Mouse (Mus musculus): ENCODE results near the gene Slc39a3.
"Not testable (repeated sequence)": the region's sequence is repeated elsewhere in the genome, so short reads cannot be mapped to it uniquely, and the experiment has no call there.

The Slc39a3 gene

DNA sequence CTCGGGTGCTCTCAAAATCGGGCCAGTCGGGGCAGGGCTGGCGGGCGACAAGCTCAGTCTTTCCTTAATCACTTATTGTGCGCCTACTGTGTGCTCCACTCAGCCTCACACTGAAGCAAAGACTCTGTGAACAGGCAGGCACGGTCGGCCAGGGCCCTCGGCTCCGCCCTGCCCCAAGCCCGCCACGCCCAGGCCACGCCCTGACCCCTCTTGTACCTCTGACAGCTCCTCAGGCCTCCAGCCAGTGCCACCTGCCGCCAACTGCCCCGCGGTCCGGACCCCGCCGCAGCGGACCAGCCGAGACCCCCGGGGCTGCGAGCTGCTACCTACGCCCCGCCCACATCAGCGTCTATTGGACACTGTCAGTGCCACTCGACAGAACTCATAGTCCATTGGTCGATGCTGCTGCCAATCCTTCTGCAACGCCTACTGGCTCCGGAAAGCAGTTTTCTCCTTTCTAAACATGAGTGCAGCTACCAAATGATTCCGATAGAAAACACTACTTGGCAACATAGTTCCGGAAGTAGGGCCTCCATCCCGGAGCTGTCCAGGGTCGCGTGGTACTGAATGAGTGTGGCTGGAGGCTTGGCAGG, at the start of gene Slc39a3:
Slc39a3 (minus strand) TSS at position 439 of the 593 bp plus-strand sequence.
- DNase-seq (ENCODE audit: low spot score in 2 of 2): peak; percentile 94 to 100

DNA sequence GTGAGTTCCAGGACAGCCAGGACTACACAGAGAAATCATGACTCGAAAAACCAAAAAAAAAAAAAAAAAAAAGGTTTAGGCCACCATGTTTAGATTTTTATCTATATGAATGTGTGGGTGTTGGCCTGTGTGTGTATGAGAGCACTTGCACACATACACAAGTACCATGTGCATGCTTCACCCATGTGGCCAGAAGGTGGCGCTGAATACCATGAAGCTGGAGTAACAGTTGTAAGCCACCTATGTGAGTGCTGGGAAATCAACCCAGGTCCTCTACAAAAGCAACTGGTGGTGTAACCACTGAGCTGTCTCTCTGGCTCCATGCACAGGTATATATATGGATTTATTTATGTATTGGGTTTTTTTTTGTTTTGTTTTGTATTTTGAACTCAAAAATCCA, 49.8 kb upstream of the Slc39a3 start:
- no peak for DNase-seq (ENCODE audit: low spot score in 2 of 2)

DNA sequence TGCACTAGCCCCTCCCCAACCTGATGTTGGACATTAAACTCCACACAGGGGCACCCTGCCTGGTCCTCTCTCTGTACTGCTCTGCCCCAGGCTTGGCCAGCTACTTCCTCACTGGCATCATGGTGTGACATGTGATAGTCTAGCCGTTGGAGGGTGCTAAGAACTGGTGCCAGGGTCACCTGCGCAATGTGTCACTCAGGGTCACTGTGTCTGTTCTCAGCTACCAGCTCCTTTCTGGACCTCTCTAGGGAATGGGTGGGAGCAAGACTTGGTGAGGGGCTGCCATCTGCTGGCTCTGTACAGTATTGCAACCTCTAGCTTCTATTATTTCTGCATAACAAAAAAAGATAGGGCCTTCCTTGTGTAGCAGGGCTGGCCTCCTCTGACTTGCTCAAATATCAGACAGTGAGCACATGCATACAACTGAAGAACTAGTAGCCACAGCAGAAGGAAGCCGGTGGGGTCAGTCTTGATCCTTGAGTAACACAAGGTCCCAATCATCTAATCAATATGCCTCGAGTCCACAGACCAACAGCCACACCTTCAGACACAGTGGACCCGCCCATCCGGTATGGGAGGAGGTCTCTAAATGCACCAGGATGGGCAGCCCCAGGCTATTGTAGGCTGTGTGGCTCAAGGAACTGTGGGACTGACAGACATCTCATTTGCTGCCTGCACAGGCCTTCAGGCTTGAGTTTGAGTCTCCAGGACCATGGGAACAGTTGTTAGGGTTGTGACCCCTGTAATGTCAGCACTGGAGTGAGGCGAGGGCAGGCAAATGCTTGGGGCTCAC, 45.1 kb upstream of the Slc39a3 start:
- DNase-seq (ENCODE audit: low spot score in 2 of 2): peak; percentile 46 to 63

DNA sequence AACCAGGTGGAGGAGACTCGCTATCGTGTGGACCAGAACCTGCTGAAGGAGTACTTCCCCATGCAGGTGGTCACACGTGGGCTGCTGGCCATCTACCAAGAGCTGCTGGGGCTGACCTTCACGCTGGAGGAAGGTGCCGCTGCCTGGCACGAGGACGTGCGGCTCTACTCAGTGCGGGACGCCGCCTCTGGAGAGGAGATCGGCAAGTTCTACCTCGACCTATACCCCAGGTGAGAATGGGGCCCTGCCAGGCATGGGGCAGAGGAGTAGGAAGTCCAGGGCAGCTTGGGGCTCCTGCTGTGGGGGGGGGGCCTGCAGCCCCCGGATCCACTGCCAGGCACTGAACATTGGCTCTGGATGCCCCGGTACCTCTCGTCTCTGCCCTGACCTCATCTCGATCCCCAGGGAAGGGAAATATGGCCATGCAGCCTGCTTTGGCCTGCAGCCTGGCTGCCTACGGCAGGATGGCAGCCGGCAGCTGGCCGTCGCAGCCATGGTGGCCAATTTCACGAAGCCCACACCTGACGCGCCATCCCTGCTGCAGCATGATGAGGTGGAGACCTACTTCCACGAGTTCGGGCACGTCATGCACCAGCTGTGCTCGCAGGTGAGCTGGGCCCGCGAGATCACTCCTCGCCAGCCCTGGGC, 42.9 kb upstream of the Slc39a3 start:
- DNase-seq (ENCODE audit: low spot score in 2 of 2): no peak

DNA sequence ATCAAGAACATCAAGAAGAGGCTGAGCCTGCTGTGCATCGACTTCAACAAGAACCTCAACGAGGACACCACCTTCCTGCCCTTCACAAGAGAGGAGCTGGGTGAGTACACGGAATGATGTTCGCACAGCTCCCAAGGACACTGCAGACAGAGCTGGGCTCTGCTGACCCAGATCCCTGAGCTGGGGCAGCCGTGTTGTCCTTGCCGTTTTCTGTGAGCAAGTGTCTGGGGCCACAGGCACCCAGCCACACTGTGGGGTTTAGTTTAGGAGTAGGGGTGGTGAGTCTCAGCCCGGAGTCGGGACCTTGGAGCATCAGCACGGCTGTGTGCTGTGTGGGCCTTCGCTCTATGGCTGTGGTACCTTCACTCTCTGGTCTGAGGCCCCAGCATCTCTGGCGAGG, 40.7 kb upstream of the Slc39a3 start:
- DNase-seq (ENCODE audit: low spot score in 2 of 2): no peak

DNA sequence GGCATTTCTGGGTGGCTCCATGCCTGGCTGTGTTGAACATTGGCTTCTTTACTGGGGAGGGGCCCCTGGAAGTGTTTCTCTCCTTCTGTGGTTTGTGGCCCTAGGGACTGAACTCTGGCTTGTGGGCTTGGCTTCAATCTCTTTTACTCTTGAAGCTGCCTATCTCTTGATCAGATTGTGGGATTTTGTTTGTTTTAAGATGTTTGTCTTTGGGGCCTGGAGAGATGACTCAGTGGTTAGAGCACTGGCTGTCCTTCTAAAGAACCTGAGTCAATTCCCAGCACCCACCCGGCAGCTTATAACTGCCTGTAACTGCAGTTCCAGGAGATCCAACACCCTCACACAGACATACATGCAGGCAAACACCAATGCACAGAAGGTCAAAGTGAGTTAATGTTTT, 39.1 kb upstream of the Slc39a3 start:
- peak in 1 of 2 experiments; percentile 30 for DNase-seq (ENCODE audit: low spot score in 2 of 2)

DNA sequence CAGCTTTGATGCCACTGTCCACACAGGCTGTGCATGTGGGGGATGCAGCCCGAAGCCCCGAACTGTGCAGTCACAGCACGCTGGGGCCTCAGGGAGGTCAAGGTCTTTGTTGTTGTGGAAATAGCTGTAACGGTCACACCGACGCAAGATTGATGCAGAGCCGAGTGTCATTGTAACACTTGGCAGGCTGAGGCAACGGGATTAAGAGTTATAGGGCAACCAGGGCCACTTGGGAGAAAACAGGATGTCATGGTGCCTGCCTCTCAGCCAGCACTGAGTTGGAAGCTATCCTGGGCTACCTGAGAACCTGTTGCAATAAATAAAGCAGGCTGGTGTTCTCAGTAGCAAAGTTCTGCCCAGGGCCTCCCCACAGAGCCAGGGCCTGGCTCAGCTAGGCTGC, 38.5 kb upstream of the Slc39a3 start:
- no peak for DNase-seq (ENCODE audit: low spot score in 2 of 2)

DNA sequence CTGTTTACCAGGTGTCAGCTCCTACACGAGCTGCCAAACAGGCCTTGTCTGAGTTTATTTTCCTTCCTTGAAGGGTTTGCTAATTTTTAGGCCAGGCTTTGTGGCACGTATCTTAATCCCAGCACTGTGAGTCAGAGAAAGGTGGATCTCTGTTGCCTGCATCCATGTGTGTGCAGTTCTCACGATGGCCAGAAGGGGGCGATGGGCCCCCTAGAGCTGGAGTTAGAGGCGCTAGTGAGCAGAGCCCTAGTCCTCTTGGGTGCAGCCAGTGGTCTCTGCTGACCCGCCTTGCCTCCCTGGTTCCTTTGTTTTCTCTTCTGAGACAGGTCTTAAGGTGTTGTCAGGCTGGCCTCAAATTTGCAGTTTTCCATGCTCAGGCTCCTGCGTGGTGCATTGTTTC, 36.2 kb upstream of the Slc39a3 start:
- DNase-seq (ENCODE audit: low spot score in 2 of 2): no peak

DNA sequence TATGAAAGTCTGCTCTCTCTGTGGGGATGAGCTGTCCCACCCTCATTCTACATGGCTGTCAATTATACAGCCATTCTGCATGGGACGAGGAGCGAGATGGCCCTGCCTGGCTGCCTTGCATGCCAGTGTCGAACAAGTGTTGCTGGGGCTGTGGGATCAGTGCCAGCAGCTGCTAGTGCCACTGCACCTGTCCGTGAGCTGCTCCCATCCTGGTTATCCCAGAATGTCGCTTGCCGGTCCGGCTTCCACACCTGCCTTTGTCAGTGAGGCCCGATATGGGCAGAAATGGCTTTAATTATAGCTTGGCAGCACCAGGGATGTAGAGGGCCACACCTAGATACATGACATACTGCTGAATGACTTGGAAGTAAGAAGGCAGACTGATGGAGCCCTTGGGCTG, 35.1 kb upstream of the Slc39a3 start:
- no peak for DNase-seq (ENCODE audit: low spot score in 2 of 2)

DNA sequence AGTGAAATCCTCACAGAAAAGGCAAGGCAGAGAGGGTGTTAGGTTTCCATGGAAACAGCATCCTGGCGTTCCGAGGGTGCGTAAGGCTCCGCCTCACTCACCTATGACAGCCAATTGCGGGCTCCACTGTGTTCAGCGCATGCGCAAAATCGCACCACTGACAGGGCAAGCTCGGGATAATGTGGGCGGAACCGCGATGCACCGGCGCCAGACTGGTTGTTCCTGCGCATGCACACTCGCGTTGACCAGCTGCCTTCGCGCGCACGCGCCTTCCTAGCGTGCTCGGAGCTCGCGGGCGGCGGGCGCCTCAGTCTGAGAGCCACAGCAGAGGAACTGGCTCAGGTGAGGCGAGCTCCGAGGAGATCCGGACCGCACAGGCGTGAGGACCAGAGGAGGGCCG, 32.6 kb upstream of the Slc39a3 start, which contains the start of gene Thop1:
Thop1 (plus strand) TSS at position 200 of the 400 bp plus-strand sequence.
- peak; percentile 82 to 96 for DNase-seq (ENCODE audit: low spot score in 2 of 2)

DNA sequence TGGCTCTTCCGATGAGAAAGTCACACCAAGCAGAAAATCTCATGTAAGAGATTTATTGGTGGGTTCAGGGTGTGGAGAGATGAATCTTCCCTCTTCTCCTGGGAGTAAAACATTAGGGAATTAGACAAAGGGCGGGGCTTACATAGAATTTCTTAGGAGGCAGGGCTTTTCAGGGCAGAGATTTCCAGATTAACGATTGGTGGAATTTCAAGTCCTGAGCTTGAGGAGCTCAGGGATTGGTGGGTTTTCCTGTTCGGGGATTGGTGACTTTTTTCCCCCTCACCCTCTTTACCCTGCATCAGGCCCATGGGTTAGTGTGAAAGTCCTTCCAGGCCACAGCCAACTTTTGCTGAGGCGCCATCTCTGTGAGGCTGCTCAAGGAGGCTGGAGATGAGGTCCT, 31.5 kb upstream of the Slc39a3 start:
- no peak for DNase-seq (ENCODE audit: low spot score in 2 of 2)

DNA sequence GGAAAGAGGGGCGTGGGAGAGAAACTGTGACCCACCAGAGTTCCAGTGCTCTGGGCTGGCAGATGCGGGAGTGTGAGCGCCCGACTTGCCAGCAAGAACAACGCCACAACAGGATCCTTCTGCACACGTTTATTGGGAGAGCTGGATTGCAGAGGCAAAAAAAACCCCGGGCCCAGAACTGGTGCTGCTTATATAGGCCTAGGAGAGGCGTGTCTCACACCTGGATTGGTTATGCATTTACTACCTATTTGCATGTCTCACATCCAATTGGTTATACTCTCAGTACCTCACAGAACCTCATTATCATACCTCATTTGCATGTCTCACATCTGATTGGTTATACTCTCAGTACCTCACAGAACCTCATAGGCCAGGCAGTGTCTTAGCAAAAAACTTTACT, 27.3 kb upstream of the Slc39a3 start:
- DNase-seq (ENCODE audit: low spot score in 2 of 2): not testable (repeated sequence)

DNA sequence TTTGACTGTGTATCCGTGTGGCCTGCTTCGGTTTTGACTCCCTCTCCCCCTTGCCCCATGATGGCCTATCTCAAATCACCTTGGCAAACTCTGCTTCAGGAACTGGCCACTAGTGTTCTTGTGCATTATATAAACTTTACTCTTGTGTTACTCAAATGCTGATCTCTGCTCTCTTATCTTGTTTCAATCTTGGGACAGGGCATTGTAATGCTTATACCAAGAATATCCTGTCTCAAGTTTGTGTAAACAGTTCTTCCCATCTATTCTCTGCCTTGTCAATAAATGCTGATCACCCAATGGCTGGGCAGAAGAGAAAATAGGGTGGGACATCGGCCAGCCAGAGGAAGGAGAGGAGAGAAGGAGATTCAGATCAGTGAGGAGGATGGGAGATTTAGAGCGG, 25.5 kb upstream of the Slc39a3 start:
- no peak for DNase-seq (ENCODE audit: low spot score in 2 of 2)

DNA sequence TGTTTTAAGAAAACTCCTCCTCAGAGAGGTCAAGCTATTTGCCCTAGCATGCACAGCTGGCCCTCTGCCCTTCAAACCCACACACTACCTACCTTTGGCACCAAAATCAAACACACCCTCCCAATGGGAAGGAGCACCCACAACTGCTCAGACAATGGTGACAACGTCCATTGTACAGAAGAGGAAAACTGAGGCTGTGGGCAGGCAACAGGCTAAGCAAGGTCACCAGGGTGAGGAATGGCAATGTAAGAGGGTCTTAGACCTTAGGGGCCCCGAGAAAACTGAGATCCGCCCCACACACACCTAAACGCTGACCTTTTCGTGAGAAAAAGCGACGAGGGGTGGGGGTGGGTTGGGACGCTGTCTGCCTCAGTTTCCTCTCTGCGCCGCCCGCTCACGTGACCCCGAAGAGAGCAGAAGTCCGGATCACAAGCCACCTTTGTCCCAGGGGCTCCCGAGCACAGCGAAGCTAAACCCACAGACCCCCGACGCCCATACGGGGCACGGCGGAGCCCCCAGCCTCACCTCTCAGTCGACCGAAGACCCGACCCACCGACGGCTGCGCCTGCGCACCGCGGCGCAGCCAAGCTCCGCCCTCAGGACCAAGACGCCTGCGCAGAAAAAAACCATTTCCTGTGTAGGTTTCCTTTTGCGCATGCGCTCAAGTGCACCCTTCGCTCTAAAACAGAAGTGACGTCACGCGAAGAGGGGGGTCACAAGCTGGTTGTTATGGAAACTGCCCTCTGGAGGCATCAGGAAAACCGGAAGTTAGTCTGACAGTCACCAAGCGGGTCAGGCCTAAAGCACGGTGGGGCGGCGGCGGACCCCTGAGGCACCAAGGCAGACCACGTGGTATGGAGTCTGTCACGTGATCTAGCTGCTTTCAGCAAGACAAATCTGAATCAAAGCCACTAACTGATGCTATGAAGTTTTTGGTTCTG, 22.6 kb upstream of the Slc39a3 start, which contains the start of gene Sgta:
Sgta (minus strand) TSS at position 579 of the 941 bp plus-strand sequence.
- DNase-seq (ENCODE audit: low spot score in 2 of 2): peak; percentile 99

DNA sequence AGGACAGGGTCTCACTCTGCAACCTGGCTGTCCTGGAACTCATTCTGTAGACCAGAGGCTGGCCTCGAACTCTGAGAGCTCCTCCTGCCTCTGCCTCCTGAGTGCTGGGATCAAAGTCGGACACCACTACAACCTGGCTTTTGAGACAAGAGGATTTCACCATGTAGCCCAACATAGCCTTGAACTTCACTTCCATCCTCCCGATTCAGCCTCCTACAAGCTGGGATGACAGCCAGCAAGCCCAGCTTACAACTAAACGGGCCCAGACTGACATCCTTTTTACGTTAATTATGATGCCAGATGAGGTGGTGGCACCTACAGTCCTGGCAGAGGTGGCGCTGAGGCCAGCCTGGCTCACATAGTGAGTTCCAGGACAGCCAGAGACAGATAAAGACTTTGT, 21.7 kb upstream of the Slc39a3 start:
- DNase-seq (ENCODE audit: low spot score in 2 of 2): no peak

DNA sequence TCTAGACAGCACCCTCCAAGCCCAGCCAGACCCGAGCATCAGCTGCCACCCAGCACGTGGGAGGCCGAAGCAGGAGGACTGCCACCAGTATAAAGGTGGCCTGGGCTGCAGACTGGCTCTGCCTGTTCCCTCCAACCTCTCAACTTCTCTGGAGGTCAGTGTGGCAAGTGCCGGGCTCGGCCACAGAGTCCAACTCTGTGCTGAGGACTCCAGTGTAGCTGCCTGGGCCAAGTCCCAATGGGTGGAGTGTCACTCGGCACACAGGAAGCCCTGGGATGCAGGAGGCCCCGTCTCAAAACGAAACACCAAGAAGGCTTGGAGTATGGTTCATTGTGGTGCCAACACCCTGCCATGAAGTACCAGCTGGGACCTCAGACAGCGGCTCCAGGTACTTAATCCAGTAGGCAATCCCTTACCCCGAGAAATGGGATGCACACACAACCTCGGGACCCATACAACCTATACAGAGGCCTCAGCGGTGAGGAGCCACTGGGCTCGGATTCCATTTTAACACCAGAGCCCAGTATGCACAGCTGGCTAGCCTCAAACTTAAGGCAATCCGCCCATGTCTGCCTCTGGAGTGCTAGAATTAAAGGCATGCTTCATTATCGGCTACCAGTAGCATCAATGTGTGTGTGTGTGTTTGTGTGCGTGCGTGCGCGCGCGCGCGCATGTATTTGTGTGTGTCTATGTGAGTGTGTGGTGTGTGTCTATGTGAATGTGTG, 20.3 kb upstream of the Slc39a3 start:
- no peak for DNase-seq (ENCODE audit: low spot score in 2 of 2)

DNA sequence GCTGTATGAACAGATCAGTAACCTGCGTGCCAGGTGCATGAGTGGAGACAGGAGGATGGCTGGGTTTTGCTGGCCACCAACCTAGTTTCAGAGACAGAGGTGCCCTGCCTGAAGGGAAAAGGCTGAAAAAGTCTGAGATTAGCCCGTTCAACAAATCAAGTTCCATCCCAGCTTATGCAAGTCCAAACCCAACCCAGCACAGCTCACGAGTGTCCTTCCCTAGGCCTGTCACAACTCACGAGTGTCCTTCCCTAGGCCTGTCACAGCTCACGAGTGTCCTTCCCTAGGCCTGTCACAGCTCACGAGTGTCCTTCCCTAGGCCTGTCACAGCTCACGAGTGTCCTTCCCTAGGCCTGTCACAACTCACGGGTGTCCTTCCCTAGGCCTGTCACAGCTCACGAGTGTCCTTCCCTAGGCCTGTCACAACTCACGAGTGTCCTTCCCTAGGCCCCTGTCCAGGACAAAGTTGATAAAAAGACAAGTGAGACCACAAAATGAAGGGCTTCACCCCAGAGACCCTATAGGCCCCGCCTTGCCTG, 18.6 kb upstream of the Slc39a3 start:
- DNase-seq (ENCODE audit: low spot score in 2 of 2): not testable (repeated sequence)

DNA sequence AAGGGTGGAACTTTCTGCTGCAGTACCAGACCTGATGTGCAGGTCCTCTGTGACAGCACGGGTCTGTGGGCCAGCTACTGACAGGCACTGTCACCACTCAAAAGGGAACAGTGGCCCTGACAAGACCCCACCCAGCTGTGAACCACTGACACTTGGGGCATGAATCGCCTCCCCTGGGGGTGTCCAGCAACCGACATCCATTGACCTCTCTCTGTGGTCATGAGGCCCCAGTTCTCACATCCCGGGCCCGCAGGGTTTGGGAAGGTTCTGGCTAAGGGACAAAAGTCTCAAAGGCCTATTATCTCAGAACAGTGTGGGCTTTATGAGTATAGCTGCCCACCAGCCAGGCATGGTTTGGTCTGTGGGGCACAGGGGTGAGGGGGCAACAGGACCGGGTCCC, 17.9 kb upstream of the Slc39a3 start:
- no peak for DNase-seq (ENCODE audit: low spot score in 2 of 2)

DNA sequence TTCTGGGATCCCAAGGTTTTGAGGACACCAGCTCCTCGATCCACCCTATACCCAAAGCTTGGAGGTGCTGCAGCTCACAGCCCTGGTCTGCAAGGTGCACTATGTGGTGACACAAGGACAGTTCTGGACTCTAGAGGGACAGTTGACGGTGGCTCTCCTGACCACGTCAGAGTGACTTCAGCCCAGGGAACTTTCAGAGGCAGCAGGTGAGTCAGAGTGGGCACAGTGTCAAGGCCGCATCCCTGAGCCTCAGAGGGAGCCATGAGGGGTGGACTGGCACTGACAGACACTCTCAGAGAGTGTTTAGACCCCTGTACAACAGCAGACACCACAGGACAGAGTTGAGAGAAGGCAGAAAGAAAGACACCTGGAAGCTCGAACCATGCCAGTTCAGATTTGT, 15.4 kb upstream of the Slc39a3 start:
- DNase-seq (ENCODE audit: low spot score in 2 of 2): no peak

DNA sequence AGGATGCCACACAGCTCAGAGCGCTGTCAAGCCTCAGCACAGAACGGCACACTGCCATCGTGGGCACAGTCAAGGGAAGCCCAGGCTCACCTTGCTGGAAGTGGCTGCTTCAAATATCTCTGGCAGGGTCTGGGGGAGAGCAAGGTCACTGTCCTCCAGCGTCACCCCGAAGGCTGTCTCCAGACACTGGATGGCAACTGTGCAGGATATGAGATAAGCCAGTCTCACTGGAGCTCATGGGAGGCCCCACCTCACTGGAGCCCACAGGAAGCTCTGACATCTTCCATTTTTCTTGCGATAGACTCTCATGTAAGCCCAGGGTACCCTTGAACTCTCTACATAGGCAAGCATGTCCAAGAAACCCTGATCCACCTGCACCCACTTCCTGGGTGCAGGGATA, 13.9 kb upstream of the Slc39a3 start:
- no peak for DNase-seq (ENCODE audit: low spot score in 2 of 2)

DNA sequence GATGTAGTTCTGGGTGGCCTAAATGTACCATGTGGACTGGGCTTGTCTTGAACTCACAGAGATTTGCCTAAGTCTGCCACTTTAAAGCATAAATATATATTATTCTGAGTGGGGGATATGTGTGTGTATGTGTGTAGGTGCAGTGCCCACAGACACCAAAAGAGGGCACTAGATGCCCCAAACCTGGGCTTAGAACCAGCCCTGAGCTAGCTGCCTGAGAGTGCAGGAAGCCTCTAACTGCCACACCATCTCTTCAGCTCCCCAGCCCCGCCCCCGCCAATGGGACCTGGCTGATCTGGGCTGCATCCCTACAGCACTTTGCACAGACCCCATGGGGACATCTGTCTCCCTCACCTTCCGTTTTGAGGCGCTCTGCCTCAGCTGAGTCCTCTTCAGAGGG, 13.4 kb upstream of the Slc39a3 start:
- DNase-seq (ENCODE audit: low spot score in 2 of 2): no peak

Data from urinary bladder, adult 18-20 months (tissue).